Mouse (Mus musculus) urinary bladder, adult 18-20 months (tissue): Measurements from ENCODE around the gene Zup1.
"Not testable (repeated sequence)": the region's sequence is repeated elsewhere in the genome, so short reads cannot be mapped to it uniquely, and the experiment has no call there.

Source experiments
- DNase-seq, 2 experiments: peaks; one replicate each; pipeline ENCODE4 v3.0.0; 2022; ENCODE audit warnings: low spot score in 2 of 2, mixed read lengths in 2 of 2

Gene Zup1

DNA sequence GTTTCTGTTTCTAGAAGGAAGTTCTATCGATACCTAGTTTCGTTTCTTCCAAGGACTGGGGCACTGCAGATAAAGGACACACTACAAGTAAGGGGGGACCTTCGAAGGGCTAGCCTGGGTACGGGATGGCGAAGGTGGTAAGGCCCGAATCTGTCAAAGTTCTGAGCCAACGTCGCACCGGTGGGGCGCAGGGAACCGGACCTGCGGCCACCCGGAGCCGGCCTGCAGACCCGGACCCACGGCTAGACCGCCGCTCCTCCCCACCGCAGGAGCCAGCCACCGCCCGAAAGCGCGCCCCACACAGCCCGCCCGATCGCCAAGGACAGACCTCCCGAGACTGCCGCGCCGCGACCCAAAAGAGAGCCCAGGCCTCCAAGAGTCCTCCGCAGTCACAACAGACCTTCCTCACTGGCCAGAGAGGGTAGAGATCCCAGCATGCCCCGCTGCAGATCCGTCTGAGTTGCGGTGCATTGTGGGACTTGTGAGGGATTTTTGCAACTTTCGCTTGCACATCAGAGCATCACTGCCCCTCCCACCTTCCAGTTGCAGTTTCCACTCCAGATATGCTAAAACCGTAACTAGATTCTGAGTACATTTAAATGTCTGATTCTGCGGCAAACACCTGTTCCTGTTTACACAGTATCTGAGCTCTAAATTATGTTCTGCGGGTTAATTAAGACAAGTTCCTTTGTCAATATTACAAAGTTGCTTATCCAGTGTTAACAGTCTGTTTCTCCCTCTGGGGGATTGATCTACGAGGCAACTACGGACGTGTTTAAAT lies at the start of gene Zup1:
Gene Zup1, minus strand, starts transcription at position 467 of the 781 bp plus-strand sequence.
- DNase-seq = peak; percentile 62 to 66

- no peak for DNase-seq
Measured at GRCm38 (mm10) chr10:33998397-33998796, 47.3 kb upstream of the Zup1 start.

GRCm38 (mm10) chr10:33996686-33997085 lies 45.6 kb upstream of the Zup1 start:
- not testable (repeated sequence) for DNase-seq

DNA sequence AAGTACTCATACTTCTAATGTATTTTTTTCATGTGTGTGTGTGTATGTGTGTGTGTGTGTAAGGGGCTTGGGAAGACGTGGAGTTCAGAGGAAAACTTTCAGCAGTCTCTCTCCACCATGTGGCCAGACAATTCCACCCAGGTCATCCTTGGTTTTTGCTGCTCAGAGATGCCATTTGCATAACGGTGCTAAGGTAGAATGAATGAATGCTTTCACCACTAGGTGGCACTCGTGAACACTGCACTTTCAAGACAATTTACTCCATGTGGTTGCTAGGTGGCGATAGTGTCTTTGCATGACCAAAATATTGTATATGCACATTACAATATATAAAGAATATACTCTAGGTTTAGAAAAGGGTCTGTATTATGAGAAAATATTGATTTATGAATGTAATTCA lies 35.7 kb upstream of the Zup1 start:
- DNase-seq = peak; percentile 8

DNA sequence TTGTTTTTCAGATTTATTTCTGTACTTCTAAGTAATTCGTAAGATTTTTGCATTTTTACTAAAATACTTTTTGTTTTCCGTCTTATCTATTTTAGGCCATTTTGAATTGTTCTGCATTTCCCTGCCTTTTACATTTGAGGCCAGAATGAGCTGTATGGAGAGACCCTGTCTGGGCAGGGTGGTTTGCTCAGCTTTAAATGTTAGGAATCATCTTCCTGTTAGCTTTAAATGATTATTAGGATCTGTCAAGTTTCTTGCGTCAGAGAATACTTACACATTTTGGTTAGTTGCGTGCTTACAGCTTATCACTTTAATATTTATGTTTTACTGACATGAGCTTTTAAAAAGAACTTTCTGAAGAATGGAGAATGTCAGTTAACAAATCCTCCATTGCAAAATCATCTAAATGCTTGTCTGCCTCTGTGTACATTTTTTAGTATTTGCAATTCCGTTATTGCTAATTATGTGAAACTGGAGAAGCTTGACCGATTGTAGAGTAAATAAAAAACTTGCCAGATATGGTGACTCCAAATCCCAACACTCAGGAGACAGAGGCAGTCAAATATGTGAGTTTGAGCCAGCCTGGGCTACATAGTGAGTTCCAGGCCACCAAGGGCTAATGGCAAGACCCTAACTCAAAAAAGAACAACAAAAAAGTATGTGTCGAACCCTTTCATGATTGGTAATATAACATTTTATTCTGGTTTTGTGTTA lies 23.9 kb upstream of the Zup1 start:
- DNase-seq = no peak

- no peak for DNase-seq
Measured at GRCm38 (mm10) chr10:33952509-33952908, 1.4 kb upstream of the Zup1 start.

DNA sequence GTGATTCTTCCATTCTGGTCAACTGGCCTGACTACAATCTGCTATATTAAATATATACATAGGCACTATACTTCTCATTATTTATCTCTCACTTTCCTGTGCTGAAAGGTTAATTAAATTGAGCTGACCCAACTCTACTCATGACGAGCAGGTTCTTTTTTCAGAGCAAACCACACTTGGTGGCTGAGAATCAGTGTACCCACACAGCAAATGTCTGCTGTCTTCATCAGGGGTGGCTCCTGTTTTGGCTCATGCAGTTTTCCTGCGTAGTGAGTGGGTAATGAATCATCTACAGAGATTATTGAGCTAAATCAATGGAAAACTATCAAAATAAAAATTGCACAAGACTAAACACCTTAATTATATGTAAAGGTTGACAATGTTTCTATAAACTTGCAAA lies 4.7 kb downstream of the Zup1 start:
- DNase-seq = no peak

DNA sequence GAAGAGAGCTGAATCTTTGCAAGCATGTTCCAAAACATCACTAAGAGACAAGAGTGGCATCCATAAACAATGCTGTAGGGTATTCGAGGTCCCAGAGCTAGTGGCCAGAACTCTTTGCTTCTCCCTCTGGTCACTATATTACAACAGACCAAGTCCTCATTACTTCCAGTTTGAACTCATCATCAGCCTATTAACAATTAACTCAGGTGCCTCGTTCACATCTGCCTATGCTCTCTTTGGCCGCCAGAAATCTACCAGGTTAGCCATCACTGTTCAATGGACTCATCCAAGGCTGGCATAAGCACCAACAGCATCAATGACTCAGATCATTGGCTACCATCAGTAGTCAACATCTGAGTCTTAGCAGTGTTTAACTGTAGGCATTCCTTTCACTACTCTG lies 5.7 kb downstream of the Zup1 start:
- DNase-seq = no peak

GRCm38 (mm10) chr10:33940702-33941101 lies 10.4 kb downstream of the Zup1 start:
- peak; percentile 2 for DNase-seq

GRCm38 (mm10) chr10:33905489-33905888 lies 45.6 kb downstream of the Zup1 start:
- no peak for DNase-seq

- DNase-seq = peak; percentile 35 to 47
Measured at GRCm38 (mm10) chr10:33904530-33905481, 46.3 kb downstream of the Zup1 start, which contains the start of gene Rsph4a. Gene Rsph4a (plus strand): TSS chr10:33905111.

GRCm38 (mm10) chr10:33901520-33901919 lies 49.5 kb downstream of the Zup1 start:
- DNase-seq = not testable (repeated sequence)

GRCm38 (mm10) chr10:33882411-33882810 lies 68.7 kb downstream of the Zup1 start:
- not testable (repeated sequence) for DNase-seq

- no peak for DNase-seq
Measured at GRCm38 (mm10) chr10:33872672-33873398, 78.2 kb downstream of the Zup1 start.

GRCm38 (mm10) chr10:33870441-33870840 lies 80.6 kb downstream of the Zup1 start:
- no peak for DNase-seq
